Mouse (Mus musculus) bone marrow macrophage, adult 2 months (primary cell): ENCODE measurements around the gene Dlg1. TPM values are rescaled to one million over a fixed set of nuclear protein-coding genes. Genes with fewer than 3 reads are reported as not detected.

Experiments
- H3K27ac ChIP-seq: 2 replicates; pipeline ENCODE4 v1.5.1; 2012; ENCODE audit warnings: low read depth, low read length; ENCODE audit not compliant: insufficient read depth
- H3K4me1 ChIP-seq: 2 replicates; pipeline ENCODE4 v1.6.1; 2012; ENCODE audit warnings: low read length; ENCODE audit not compliant: control insufficient read depth, insufficient read depth
- H3K4me3 ChIP-seq: 2 replicates; pipeline ENCODE4 v1.5.1; 2012; ENCODE audit warnings: mild to moderate bottlenecking, low read length, moderate library complexity; ENCODE audit not compliant: insufficient read depth
- CTCF ChIP-seq: IDR thresholded peaks from 2 replicates; pipeline ENCODE4 v1.5.1; 2012; ENCODE audit warnings: low read depth, mild to moderate bottlenecking, low read length, moderate library complexity
- POLR2A ChIP-seq: IDR thresholded peaks from 2 replicates; pipeline ENCODE4 v1.6.1; 2012; ENCODE audit warnings: mild to moderate bottlenecking, low read depth, low read length, borderline replicate concordance
- polyA plus RNA-seq: library from polyadenylated mRNA; stranded (reverse); fragments of >200 nt; gene quantifications from 2 replicates; pipeline ENCODE4 v1.2.4, GENCODE M21; 2012; ENCODE audit not compliant: missing spikeins, insufficient read depth, insufficient read length

Gene Dlg1
- polyA plus RNA-seq, 1 experiment = 30.4 TPM

- Histone ChIP-seq H3K4me3 (no peak overlapping the region), H3K27ac (no peak overlapping the region), H3K4me1 (no peaks in the 10 kb centered on the region)
- TF ChIP-seq CTCF (no peak), POLR2A (no peak)
Observed at GRCm38 (mm10) chr16:31832630-31833422, 169.6 kb downstream of the Dlg1 start.

- Histone ChIP-seq H3K27ac (no peak overlapping the region), H3K4me3 (no peak overlapping the region), H3K4me1 (no peaks in the 10 kb centered on the region)
- TF ChIP-seq POLR2A (no peak), CTCF (no peak)
Observed at GRCm38 (mm10) chr16:31834011-31834584, 170.9 kb downstream of the Dlg1 start.

GRCm38 (mm10) chr16:31834662-31835318 is 171.5 kb downstream of the Dlg1 start:
- H3K4me3 ChIP-seq = no peak overlapping the region
- no peak overlapping the region for H3K27ac ChIP-seq
- no peak for TF ChIP-seq CTCF
- TF ChIP-seq POLR2A = no peak
- no peaks in the 10 kb centered on the region for H3K4me1 ChIP-seq

DNA sequence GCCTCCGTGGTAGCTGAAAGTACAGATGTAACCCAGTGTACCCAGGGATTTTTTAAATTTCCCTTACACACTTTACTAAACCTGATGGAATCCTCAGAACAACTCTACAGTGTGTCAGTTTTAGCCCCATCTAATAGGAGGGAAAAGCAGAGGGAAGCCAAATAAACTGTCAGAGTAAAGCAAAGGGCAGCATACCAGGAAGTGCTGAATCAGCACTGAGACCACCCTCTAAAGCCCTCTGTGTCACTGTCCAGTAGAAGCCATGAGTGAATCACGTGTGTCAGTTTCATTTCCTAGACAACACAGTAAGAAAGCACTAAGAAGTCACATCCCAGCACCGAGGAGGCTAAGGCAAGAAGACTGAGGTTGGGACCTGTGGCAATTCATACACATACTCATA is 174.1 kb downstream of the Dlg1 start:
- Histone ChIP-seq H3K27ac (no peak overlapping the region), H3K4me1 (no peaks in the 10 kb centered on the region), H3K4me3 (no peak overlapping the region)
- no peak for TF ChIP-seq CTCF
- no peak for TF ChIP-seq POLR2A

DNA sequence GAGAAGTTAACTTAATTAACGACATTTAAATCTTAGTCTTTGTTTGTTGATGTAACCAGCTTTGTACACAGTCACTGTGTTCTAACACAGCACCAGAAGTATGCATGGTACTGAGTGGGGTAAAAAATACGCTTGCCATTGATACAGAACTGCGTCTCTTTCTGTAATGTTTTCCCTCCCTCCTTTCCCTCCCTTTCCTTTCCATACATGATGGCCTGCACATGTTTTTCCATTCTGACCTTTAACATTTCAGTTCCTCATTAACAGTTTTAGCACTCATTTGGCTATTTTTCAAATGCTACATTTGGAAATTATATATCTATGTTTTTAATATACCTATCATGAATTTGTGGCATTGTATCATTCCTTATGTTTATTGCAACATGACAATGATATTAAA is 181.0 kb downstream of the Dlg1 start:
- Histone ChIP-seq H3K4me1 (no peaks in the 10 kb centered on the region), H3K4me3 (no peak overlapping the region), H3K27ac (no peak overlapping the region)
- TF ChIP-seq CTCF = no peak
- TF ChIP-seq POLR2A = no peak

DNA sequence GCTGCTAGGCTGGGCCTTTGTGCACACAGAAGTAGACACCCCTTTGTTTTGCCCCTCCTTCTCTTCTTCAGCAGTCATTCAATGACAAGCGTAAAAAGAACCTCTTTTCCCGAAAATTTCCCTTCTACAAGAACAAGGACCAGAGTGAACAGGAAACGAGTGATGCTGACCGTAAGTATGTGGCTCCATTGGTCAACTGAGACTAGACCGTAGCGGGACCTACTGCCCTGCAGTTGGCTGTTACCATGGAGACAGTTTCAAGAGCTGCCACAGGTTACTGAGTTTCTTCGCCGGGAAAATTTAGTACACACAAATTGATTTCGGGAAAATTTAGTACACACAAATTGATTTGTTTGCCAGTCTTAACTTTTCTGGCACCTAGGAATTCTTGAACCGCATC is 183.5 kb downstream of the Dlg1 start:
- no peak for TF ChIP-seq CTCF
- no peak for TF ChIP-seq POLR2A
- H3K4me3 ChIP-seq = no peak overlapping the region
- H3K27ac ChIP-seq = no peak overlapping the region
- H3K4me1 ChIP-seq = no peaks in the 10 kb centered on the region

DNA sequence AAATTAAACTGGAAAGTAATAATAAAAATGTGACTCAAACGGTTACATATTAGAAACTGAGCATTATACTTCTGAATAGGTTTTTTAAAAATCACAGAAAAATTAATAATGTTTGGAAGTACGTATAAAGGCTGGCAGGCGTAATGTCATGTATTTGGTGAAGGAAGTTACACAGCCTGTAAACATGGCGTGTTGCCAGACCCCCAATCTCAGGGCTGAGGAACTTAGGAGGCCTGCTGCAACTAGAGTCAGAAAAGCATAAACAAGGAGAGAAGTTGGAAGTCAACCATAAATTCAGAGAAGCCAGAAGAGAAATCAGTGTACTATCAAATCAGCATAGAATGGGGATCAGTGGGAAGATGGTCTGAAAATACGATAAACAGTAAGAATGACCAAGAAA is 200.7 kb downstream of the Dlg1 start:
- Histone ChIP-seq H3K4me1 (peaks cover 6% of the 10 kb centered on the region), H3K4me3 (no peak overlapping the region), H3K27ac (no peak overlapping the region)
- TF ChIP-seq CTCF (no peak), POLR2A (no peak)

DNA sequence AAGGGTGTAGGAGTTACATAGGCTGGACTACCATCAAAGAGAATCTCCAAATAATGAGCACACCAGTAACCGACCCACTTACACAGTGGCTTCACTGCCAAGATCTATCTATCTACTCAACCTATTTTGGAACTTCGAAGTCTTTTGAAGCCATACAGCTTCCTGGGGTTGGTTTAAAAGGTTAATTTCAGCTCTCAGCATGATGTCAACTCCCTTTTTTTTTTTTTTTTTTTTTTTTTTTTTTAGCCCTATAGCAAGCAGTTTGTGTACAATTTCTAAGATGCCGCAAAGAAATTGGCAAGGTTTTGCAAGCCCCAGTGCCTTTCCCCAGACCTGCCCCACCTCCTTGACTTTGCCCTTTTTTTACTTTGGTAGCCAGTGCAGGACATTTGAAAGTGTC is 202.0 kb downstream of the Dlg1 start:
- Histone ChIP-seq H3K27ac (no peak overlapping the region), H3K4me3 (no peak overlapping the region), H3K4me1 (peaks cover 6% of the 10 kb centered on the region)
- no peak for TF ChIP-seq POLR2A
- TF ChIP-seq CTCF = no peak

DNA sequence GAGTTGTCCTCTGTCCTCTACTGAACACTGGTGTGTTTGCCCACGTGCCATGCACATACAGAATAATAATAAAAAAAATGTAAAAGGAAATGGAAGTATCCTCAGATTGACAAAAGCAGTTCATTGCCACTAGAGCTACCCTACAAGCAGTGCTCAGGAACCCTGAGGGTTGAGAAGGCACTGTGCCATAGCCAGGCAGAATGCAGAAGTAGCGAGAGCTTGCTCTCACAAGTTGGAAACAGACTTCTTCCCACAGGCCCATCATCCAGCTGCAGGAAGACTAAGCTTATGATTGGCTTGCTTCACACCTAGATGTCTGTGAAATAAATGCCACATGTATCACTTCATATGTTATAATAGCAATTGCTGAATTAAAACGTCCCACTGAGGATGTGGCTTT is 203.7 kb downstream of the Dlg1 start:
- no peak overlapping the region for H3K27ac ChIP-seq
- no peak overlapping the region for H3K4me3 ChIP-seq
- TF ChIP-seq POLR2A = no peak
- TF ChIP-seq CTCF = no peak
- peaks cover 6% of the 10 kb centered on the region for H3K4me1 ChIP-seq

DNA sequence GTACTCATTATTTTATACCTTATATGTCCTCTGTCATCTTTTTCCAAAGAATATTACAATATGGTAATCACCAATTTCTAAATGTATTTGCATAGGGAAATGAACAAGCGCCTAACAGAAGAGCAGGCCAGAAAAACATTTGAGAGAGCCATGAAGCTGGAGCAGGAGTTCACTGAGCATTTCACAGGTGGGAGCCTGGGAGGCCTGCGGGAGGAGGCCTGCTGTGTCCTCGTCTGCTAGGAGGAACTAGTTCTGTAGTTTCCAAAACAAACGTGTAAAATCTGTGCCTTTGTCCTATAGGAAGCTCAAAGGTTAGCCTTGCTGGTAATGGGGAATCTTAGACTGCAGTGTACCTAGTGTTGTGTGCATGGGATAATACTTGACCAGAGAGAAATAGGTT is 204.5 kb downstream of the Dlg1 start:
- Histone ChIP-seq H3K4me3 (no peak overlapping the region), H3K4me1 (peaks cover 6% of the 10 kb centered on the region), H3K27ac (no peak overlapping the region)
- no peak for TF ChIP-seq CTCF
- TF ChIP-seq POLR2A = no peak
